Mouse (Mus musculus) spleen, adult 2 months (tissue): ENCODE data around the gene Gm42421.

Experiments
- CTCF ChIP-seq: fragments of 200-500 bp; IDR thresholded peaks from 2 replicates; pipeline ENCODE4 v1.5.1; 2011; ENCODE audit warnings: mild to moderate bottlenecking, inconsistent platforms; ENCODE audit not compliant: insufficient read depth, insufficient read length, insufficient replicate concordance; ENCODE audit errors: extremely low read depth
- POLR2A ChIP-seq: fragments of 200-500 bp; IDR thresholded peaks from 2 replicates; pipeline ENCODE4 v1.6.1; 2011; ENCODE audit warnings: low read depth, low read length, inconsistent platforms

GRCm38 (mm10) chr5:143936156-143936555 is 8.2 kb downstream of the Gm42421 start:
- TF ChIP-seq POLR2A = no peak
- no peak for TF ChIP-seq CTCF
